Mouse (Mus musculus): ENCODE data around the gene Rabgef1. TPM values are rescaled to one million over a fixed set of nuclear protein-coding genes. Genes with fewer than 3 reads are reported as not detected.

The Rabgef1 gene
- polyA plus RNA-seq, 1 experiment from 2014 or later: 24.2 TPM

DNA sequence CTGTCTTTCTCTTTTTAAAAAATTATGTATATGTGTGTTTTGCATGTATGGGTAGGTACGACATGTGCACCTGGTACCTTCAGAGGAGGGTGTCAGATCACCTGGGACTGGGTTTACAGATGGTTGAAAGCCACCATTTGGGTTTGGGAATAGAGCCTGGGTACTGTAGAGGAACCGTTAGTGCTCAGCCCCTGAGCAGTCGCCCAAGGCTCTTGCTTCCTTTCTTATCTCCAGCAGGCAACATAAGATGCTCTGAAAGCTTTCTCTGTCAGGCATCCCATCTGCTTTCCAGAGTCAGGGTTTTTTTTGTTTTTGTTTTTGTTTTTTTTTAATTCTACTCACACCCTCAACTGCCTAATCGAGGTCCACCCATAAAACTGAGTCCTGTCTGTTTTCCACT, 6.4 kb upstream of the Rabgef1 start:
- no peaks in the 10 kb centered on the region for H3K27me3 ChIP-seq (ENCODE audit: control insufficient read depth, insufficient read depth, low read length)
- no peak overlapping the region for H3K4me3 ChIP-seq (ENCODE audit: low read depth, low read length)
- no peak overlapping the region for H3K4me2 ChIP-seq
- no peaks in the 10 kb centered on the region for H3K9me3 ChIP-seq (ENCODE audit: control insufficient read depth, low read length)
- no peaks in the 10 kb centered on the region for H3K4me1 ChIP-seq (ENCODE audit: control insufficient read depth, insufficient read depth, low read length)
- no peak overlapping the region for H3K27ac ChIP-seq (ENCODE audit: low read depth, low read length)
- 78% methylated on average over 4 of the region's 4 CpGs for WGBS
- no peak for ATAC-seq (ENCODE audit: low FRiP score)
- H3K9ac ChIP-seq (ENCODE audit: low read length): no peak overlapping the region
- no peaks in the 10 kb centered on the region for H3K36me3 ChIP-seq (ENCODE audit: control insufficient read depth, insufficient read depth, low read length)
- DNase-seq (ENCODE audit: low spot score, missing footprints): no peak

- H3K9ac ChIP-seq (ENCODE audit: low read length): no peak overlapping the region
- no peaks in the 10 kb centered on the region for H3K27me3 ChIP-seq (ENCODE audit: control insufficient read depth, insufficient read depth, low read length)
- H3K9me3 ChIP-seq (ENCODE audit: control insufficient read depth, low read length): no peaks in the 10 kb centered on the region
- 73% methylated on average over 6 of the region's 6 CpGs for WGBS
- no peaks in the 10 kb centered on the region for H3K36me3 ChIP-seq (ENCODE audit: control insufficient read depth, insufficient read depth, low read length)
- H3K4me2 ChIP-seq: no peak overlapping the region
- ATAC-seq (ENCODE audit: low FRiP score) (no peak), DNase-seq (ENCODE audit: low spot score, missing footprints) (no peak)
- no peak overlapping the region for H3K4me3 ChIP-seq (ENCODE audit: low read depth, low read length)
- H3K4me1 ChIP-seq (ENCODE audit: control insufficient read depth, insufficient read depth, low read length): peaks cover 15% of the 10 kb centered on the region
- H3K27ac ChIP-seq (ENCODE audit: low read depth, low read length): no peak overlapping the region
These were observed 2.5 kb upstream of the Rabgef1 start for GRCm38 (mm10) chr5:130169109-130169508.

DNA sequence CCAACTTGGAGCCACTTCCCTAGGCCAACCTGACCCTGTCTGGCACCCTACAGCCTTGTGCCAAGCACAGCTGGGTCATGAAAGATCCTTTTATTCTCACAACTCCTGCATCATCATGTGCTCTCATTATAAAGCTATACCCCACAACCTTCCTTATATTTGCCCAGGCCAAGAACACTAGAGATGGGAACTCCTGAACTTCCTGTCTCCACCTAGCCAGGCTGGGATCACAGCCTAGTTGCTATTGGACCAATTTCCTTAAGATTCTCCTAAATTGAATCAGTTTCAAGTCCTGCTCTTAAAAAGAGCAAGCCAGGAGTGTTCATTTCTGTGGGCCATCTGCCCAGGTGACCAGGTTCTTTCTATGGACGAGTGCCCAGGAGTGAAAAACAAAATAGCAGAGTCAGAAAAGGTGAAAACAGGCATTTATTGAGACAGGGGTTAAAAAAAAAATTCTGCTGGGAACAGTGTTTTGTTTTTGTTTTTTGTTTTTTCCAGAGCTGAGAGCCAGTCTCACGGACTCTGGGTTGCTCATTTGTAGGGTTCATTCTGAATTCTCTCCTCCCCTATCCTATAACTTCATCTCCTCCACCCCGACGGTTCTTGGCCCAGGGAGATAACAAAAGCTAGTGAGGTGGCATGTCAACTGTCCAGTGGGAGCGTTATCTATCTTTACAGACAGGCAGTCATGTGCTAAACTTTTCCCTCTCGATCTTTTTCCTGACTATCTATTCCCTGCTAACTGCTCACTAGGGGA, 754 bp upstream of the Rabgef1 start:
- ATAC-seq (ENCODE audit: low FRiP score): peak; percentile 20
- WGBS: 16% methylated on average over 6 of the region's 6 CpGs

DNA sequence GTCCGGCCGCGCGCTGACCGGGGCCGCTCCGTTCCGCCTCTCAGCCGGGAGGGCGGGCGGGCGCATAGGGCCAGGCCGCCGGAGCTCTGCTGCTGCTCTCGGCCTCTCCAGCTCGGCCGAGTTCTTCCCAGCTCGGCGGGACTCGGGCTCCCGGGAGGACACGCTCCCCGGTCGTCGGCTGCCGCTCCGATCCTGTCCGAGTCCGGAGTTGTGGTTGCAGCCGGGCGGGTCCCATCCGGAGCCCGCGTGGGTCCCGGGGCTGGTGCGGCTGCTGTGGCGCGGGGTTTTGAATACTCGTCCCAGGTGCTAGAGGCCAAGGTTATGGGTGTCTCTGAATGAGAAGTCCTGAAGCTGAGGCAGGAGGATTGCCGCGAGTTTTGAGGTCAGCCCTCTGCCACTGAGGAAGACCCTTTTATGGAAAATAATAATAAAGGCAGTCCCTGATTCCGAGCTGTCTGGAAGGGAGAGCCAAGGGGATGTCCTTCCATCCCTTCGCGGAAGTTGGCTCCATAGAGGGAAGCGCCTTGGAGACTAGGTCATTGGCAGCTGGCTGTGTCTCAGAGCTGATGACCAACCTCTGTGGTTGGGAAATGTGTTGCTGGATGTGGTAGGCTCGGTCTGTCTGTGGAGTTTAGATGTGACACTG, 481 bp downstream of the Rabgef1 start:
- peak; percentile 23; the same call in 1 of the 2 replicates for ATAC-seq (ENCODE audit: low FRiP score)
- no peaks in the 10 kb centered on the region for H3K27me3 ChIP-seq (ENCODE audit: control insufficient read depth, insufficient read depth, low read length)
- peak overlapping the region; percentile 60 for H3K4me2 ChIP-seq
- H3K4me1 ChIP-seq (ENCODE audit: control insufficient read depth, insufficient read depth, low read length): peaks cover 15% of the 10 kb centered on the region
- DNase-seq (ENCODE audit: low spot score, missing footprints): no peak
- peak overlapping the region; percentile 89 for H3K9ac ChIP-seq (ENCODE audit: low read length)
- WGBS: 1% methylated on average over 31 of the region's 46 CpGs
- no peak overlapping the region; the same call in 1 of the 2 replicates for H3K27ac ChIP-seq (ENCODE audit: low read depth, low read length)
- H3K4me3 ChIP-seq (ENCODE audit: low read depth, low read length): peak overlapping the region; percentile 90
- H3K9me3 ChIP-seq (ENCODE audit: control insufficient read depth, low read length): no peaks in the 10 kb centered on the region
- H3K36me3 ChIP-seq (ENCODE audit: control insufficient read depth, insufficient read depth, low read length): no peaks in the 10 kb centered on the region

More for the DNA sequence above, 754 bp upstream of the Rabgef1 start:
- Histone ChIP-seq H3K27me3 (ENCODE audit: control insufficient read depth, insufficient read depth, low read length) (no peaks in the 10 kb centered on the region), H3K9ac (ENCODE audit: low read length) (peak overlapping the region; percentile 89), H3K4me2 (peak overlapping the region; percentile 81), H3K4me3 (ENCODE audit: low read depth, low read length) (peak overlapping the region; percentile 90), H3K4me1 (ENCODE audit: control insufficient read depth, insufficient read depth, low read length) (peaks cover 15% of the 10 kb centered on the region), H3K9me3 (ENCODE audit: control insufficient read depth, low read length) (no peaks in the 10 kb centered on the region), H3K27ac (ENCODE audit: low read depth, low read length) (peak overlapping the region; percentile 60; the same call in 1 of the 2 replicates), H3K36me3 (ENCODE audit: control insufficient read depth, insufficient read depth, low read length) (no peaks in the 10 kb centered on the region)
- DNase-seq (ENCODE audit: low spot score, missing footprints): no peak

DNA sequence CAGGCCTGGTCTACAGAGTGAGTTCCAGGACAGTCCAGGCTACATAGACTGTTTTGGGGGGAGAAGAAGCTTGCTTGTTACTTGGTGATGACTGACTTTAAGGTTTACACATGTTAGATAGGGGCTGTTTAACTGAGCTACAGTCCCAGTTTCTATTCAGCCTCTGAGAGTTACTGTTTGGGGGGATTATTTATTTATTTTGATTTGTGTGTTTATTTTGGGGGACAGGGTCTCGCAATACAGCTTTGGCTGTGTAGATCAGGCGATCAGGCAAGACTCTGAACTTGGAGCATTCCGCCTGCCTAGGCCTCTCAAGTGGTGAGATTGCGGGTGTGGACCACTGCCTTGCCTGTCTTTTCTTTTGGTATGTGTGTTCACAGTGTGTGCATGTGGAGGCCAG, 1.4 kb downstream of the Rabgef1 start:
- Histone ChIP-seq H3K4me2 (peak overlapping the region; percentile 60; the same call in 1 of the 2 replicates), H3K27me3 (ENCODE audit: control insufficient read depth, insufficient read depth, low read length) (no peaks in the 10 kb centered on the region), H3K27ac (ENCODE audit: low read depth, low read length) (no peak overlapping the region), H3K9ac (ENCODE audit: low read length) (no peak overlapping the region), H3K4me1 (ENCODE audit: control insufficient read depth, insufficient read depth, low read length) (peaks cover 15% of the 10 kb centered on the region), H3K9me3 (ENCODE audit: control insufficient read depth, low read length) (no peaks in the 10 kb centered on the region), H3K36me3 (ENCODE audit: control insufficient read depth, insufficient read depth, low read length) (no peaks in the 10 kb centered on the region), H3K4me3 (ENCODE audit: low read depth, low read length) (peak overlapping the region; percentile 90; the same call in 1 of the 2 replicates)
- no peak for DNase-seq (ENCODE audit: low spot score, missing footprints)
- WGBS: 93% methylated on average over 4 of the region's 4 CpGs
- no peak for ATAC-seq (ENCODE audit: low FRiP score)

DNA sequence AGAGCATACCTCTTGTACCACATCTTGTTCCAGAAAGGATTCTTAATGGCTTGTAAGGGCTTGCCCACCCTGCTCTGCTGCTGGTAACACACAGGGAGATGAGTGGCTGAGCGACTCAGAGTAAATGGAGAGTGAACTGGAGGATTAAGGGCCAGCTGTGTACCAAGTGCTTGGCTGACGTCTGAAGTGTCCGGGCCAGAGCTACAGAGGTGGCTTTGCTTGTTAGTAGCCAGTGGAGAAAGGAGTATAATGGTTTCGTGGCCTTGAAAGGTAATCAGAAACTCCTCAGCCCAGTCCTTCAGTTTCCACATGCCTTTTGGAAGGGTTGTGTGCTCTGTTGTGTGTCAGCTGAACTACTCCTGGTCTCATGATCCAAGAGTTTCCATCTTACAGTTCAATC, 6.3 kb downstream of the Rabgef1 start:
- Histone ChIP-seq H3K9ac (ENCODE audit: low read length) (no peak overlapping the region), H3K4me3 (ENCODE audit: low read depth, low read length) (no peak overlapping the region), H3K4me2 (no peak overlapping the region), H3K27ac (ENCODE audit: low read depth, low read length) (no peak overlapping the region), H3K4me1 (ENCODE audit: control insufficient read depth, insufficient read depth, low read length) (peaks cover 3% of the 10 kb centered on the region; the same call in 1 of the 2 replicates), H3K9me3 (ENCODE audit: control insufficient read depth, low read length) (no peaks in the 10 kb centered on the region), H3K27me3 (ENCODE audit: control insufficient read depth, insufficient read depth, low read length) (no peaks in the 10 kb centered on the region), H3K36me3 (ENCODE audit: control insufficient read depth, insufficient read depth, low read length) (no peaks in the 10 kb centered on the region)
- WGBS: 55% methylated on average over 4 of the region's 4 CpGs
- ATAC-seq (ENCODE audit: low FRiP score) (no peak), DNase-seq (ENCODE audit: low spot score, missing footprints) (no peak)

DNA sequence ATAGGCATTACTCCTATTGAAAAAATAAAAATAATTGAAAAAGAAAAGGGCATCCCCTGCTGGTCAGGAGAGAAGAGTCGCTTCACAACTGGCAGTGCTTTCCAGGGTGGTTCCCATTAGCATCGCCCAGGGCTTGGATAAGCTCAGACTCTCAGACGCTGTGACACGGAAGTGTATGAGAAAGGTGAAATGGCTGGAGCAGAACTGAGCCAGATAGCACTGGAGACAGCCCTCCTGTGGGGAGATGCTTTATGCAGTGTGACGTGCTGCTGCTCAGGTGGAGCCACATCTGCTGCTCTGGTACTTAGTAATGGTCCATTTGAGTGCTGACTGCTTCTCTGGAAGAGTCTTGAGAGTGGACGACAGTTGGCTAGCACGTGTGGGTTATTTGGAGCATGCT, 8.8 kb downstream of the Rabgef1 start:
- WGBS: 73% methylated on average over 7 of the region's 7 CpGs

GRCm38 (mm10) chr5:130181740-130182540, 10.3 kb downstream of the Rabgef1 start:
- DNase-seq (ENCODE audit: low spot score, missing footprints) (no peak), ATAC-seq (ENCODE audit: low FRiP score) (no peak)
- Histone ChIP-seq H3K4me3 (ENCODE audit: low read depth, low read length) (no peak overlapping the region), H3K36me3 (ENCODE audit: control insufficient read depth, insufficient read depth, low read length) (no peaks in the 10 kb centered on the region), H3K9ac (ENCODE audit: low read length) (no peak overlapping the region), H3K27me3 (ENCODE audit: control insufficient read depth, insufficient read depth, low read length) (no peaks in the 10 kb centered on the region), H3K4me1 (ENCODE audit: control insufficient read depth, insufficient read depth, low read length) (no peaks in the 10 kb centered on the region), H3K9me3 (ENCODE audit: control insufficient read depth, low read length) (no peaks in the 10 kb centered on the region), H3K4me2 (no peak overlapping the region), H3K27ac (ENCODE audit: low read depth, low read length) (no peak overlapping the region)
- 93% methylated on average over 6 of the region's 6 CpGs for WGBS

More for the DNA sequence above, 8.8 kb downstream of the Rabgef1 start:
- Histone ChIP-seq H3K9me3 (ENCODE audit: control insufficient read depth, low read length) (no peaks in the 10 kb centered on the region), H3K9ac (ENCODE audit: low read length) (no peak overlapping the region), H3K4me2 (no peak overlapping the region), H3K4me1 (ENCODE audit: control insufficient read depth, insufficient read depth, low read length) (no peaks in the 10 kb centered on the region), H3K4me3 (ENCODE audit: low read depth, low read length) (no peak overlapping the region), H3K36me3 (ENCODE audit: control insufficient read depth, insufficient read depth, low read length) (no peaks in the 10 kb centered on the region), H3K27ac (ENCODE audit: low read depth, low read length) (no peak overlapping the region), H3K27me3 (ENCODE audit: control insufficient read depth, insufficient read depth, low read length) (no peaks in the 10 kb centered on the region)
- DNase-seq (ENCODE audit: low spot score, missing footprints) (no peak), ATAC-seq (ENCODE audit: low FRiP score) (no peak)

- ATAC-seq (ENCODE audit: low FRiP score): no peak
- Histone ChIP-seq H3K36me3 (ENCODE audit: control insufficient read depth, insufficient read depth, low read length) (no peaks in the 10 kb centered on the region), H3K4me3 (ENCODE audit: low read depth, low read length) (no peak overlapping the region), H3K9me3 (ENCODE audit: control insufficient read depth, low read length) (no peaks in the 10 kb centered on the region), H3K4me1 (ENCODE audit: control insufficient read depth, insufficient read depth, low read length) (peaks cover 2% of the 10 kb centered on the region; the same call in 1 of the 2 replicates), H3K9ac (ENCODE audit: low read length) (no peak overlapping the region), H3K27me3 (ENCODE audit: control insufficient read depth, insufficient read depth, low read length) (no peaks in the 10 kb centered on the region), H3K27ac (ENCODE audit: low read depth, low read length) (no peak overlapping the region), H3K4me2 (no peak overlapping the region)
- no peak for DNase-seq (ENCODE audit: low spot score, missing footprints)
- WGBS: 86% methylated on average over 3 of the region's 3 CpGs
These were observed 10.9 kb downstream of the Rabgef1 start for GRCm38 (mm10) chr5:130182541-130182821.

Data from midbrain, embryonic 11.5 days (tissue).